Mouse (Mus musculus): ENCODE results near the gene Cdc42ep4.

DNA sequence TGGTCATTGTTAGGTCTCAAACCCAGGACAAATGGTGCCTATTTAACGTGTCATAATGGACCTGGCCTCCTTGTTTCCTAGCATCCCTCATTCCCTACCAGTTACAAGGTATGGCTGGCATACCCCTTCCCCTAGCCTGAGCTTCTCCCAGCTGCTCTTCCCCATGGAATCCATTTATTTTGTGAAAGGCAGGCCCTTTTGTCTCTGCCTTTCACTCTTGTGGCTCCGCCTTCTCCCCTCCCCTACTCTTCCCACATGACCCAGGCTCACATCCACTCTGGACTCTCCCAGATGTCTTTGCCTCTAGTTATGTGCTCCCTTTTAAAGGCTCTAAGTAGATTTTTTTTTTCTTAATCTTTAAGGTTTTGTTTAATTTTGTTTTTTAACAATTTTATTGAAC lies 64.7 kb downstream of the Cdc42ep4 start:
- TF ChIP-seq MYOG (IDR thresholded peaks at IDR 0.05; ENCODE audit: control insufficient read depth in 1 of 3, insufficient read depth in 1 of 3, insufficient read length in 2 of 3, low read depth in 2 of 3) (no peak), REST (IDR thresholded peaks at IDR 0.05; ENCODE audit: insufficient read depth, insufficient read length) (no peak), POLR2A (IDR thresholded peaks at IDR 0.05; ENCODE audit: insufficient read length, low read depth) (no peak), TCF3 (IDR thresholded peaks at IDR 0.05; ENCODE audit: insufficient read length, low read depth) (no peak), E2F4 (IDR thresholded peaks at IDR 0.05; ENCODE audit: insufficient read depth) (no peak), CEBPB (IDR thresholded peaks at IDR 0.05; ENCODE audit: insufficient read depth, poor library complexity, severe bottlenecking) (no peak), MYOD1 (IDR thresholded peaks at IDR 0.05; ENCODE audit: control insufficient read depth in 1 of 3, insufficient read length in 2 of 3, low read depth in 2 of 3) (no peak)

Data from myocyte (in vitro differentiated cells).